Mouse (Mus musculus): Measurements from ENCODE around the gene Fat2.

DNA sequence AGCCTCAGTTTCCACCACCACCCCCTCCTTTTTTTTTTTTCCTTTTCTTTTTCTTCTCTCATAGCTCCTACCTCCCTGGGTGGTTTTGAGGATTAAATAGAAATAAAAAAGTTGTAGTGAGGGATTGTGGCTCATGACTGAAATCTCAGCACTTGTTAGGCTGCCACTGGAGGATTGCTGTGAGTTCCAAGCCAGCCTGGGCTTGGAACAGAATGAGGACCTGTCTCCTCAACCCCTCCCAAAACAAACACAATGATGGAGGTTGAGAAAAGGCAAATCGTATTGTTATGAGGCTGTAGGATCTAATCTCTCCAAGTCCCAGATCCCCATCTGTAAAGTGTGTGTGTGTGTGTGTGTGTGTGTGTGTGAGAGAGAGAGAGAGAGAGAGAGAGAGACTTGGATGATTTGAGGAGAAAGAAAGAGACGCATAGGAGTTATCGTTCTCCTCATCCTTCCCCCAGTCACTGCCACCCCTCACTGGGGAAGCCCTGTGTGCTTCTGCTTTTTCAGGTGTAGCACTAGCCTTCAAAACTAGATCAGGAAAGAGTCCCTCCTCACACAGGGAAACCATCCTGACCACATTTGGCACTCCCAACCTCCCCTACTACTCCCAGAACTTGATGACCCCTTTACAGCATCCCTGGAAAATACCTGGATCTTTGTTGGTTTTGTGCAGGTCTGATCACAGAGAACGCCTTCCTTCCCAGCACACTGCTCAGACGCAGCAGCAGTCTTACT is 837 bp upstream of the Fat2 start:
- TF ChIP-seq CTCF (IDR thresholded peaks at IDR 0.05; ENCODE audit: low read depth) (no peak), EP300 (optimal IDR thresholded peaks at IDR 0.05) (no peak)

Measured in stomach, postnatal 0 days (tissue).